Mouse (Mus musculus): ENCODE data around the gene Rgs10.

- TF ChIP-seq CTCF (conservative IDR thresholded peaks at IDR 0.05; ENCODE audit: insufficient read depth, insufficient read length, low read depth, low read length) = no peak; the same call in 1 of the 2 replicates
- TF ChIP-seq POLR2A (IDR thresholded peaks at IDR 0.05; ENCODE audit: low read depth, low read length) = no peak
Observed at GRCm38 (mm10) chr7:128332896-128333295, 85.7 kb downstream of the Rgs10 start.
